ENCODE assay signal across 22 mouse cellular contexts in genomic region chr13:13778837-13779458, GRCm38 (mm10). TPM values are rescaled to one million over a fixed set of nuclear protein-coding genes. Genes with fewer than 3 reads are reported as not detected.
"Had no signal": no experiment of that assay in that cellular context is flagged by ENCODE, and none has a peak within 500 bp of the region (broad histone marks: within the 10 kb centered on the region; RNA-seq: fewer than 3 reads in every experiment).

No protein-coding gene starts in this region.

- H3K27ac ChIP-seq: limb, embryonic 12.5 days; limb, embryonic 15.5 days; liver, embryonic 15.5 days; midbrain, embryonic 12.5 days; neural tube, embryonic 13.5 days; stomach, embryonic 15.5 days had no signal

- H3K36me3 ChIP-seq: stomach, embryonic 15.5 days had no signal

- H3K9me3 ChIP-seq: limb, embryonic 12.5 days; limb, embryonic 15.5 days; liver, embryonic 15.5 days; midbrain, embryonic 12.5 days; neural tube, embryonic 13.5 days; stomach, embryonic 15.5 days had no signal

- H3K4me3 ChIP-seq: limb, embryonic 12.5 days; limb, embryonic 15.5 days; liver, embryonic 15.5 days; midbrain, embryonic 12.5 days; myocyte; neural tube, embryonic 13.5 days; stomach, embryonic 15.5 days had no signal

- H3K9ac ChIP-seq: limb, embryonic 12.5 days; limb, embryonic 15.5 days; liver, embryonic 15.5 days; midbrain, embryonic 12.5 days; neural tube, embryonic 13.5 days; stomach, embryonic 15.5 days had no signal

- H3K4me2 ChIP-seq: limb, embryonic 12.5 days; limb, embryonic 15.5 days; liver, embryonic 15.5 days; midbrain, embryonic 12.5 days; neural tube, embryonic 13.5 days; stomach, embryonic 15.5 days had no signal

- DNase-seq: kidney, adult 2 months; kidney, postnatal 14 days; kidney, postnatal 4 days; left cerebral cortex, postnatal 4 days; lung, adult 2 months; lung, postnatal 14 days; retina, postnatal 1 day; right cerebral cortex, postnatal 25 days; spleen, adult 18-20 months; thymus, postnatal 36 days had no signal

- ATAC-seq: intestine, postnatal 0 days; midbrain, embryonic 16.5 days had no signal

RNA-seq across cellular contexts. Expression of gene Gng4, which starts 4.9 kb away (rescaled TPM):
- total RNA-seq: megakaryocyte progenitor cell, adult 5-6 weeks; megakaryocyte-erythroid progenitor cell, adult 5-6 weeks; monocyte, adult 5-6 weeks had no signal
